Mouse (Mus musculus): ENCODE data around the gene Tcp10c. TPM values are rescaled to one million over a fixed set of nuclear protein-coding genes. Genes with fewer than 3 reads are reported as not detected.
"Not testable (repeated sequence)": the region's sequence is repeated elsewhere in the genome, so short reads cannot be mapped to it uniquely, and the experiment has no call there.

Gene Tcp10c
- polyA plus RNA-seq (2014; fragmentation: Nextera tagmentation; extraction: Ambion mirVana), result not detected in 2 replicates

- 83% methylated on average over 4 of the region's 4 CpGs for whole genome bisulfite sequencing
- not testable (repeated sequence) for H3K9me3 ChIP-seq (ENCODE audit: control insufficient read depth, low read length); H3K27me3 ChIP-seq (ENCODE audit: control insufficient read depth, insufficient read depth, low read length); H3K4me3 ChIP-seq (ENCODE audit: low read depth, low read length); H3K4me2 ChIP-seq (ENCODE audit: low read depth, severe bottlenecking); DNase-seq (ENCODE audit: low spot score); ATAC-seq (ENCODE audit: insufficient number of reproducible peaks, low FRiP score, low TSS enrichment, low read depth); H3K9ac ChIP-seq (ENCODE audit: low read length); H3K4me1 ChIP-seq (ENCODE audit: control insufficient read depth, insufficient read depth, low read length); H3K36me3 ChIP-seq (ENCODE audit: control insufficient read depth, insufficient read depth, low read length); H3K27ac ChIP-seq (replicated peaks; ENCODE audit: low read depth, low read length)
Measured at GRCm38 (mm10) chr17:13354521-13354920, at the start of gene Tcp10c. Gene Tcp10c (plus strand): TSS chr17:13354572.

- not testable (repeated sequence) for H3K27me3 ChIP-seq (ENCODE audit: control insufficient read depth, insufficient read depth, low read length); H3K4me2 ChIP-seq (ENCODE audit: low read depth, severe bottlenecking); H3K4me3 ChIP-seq (ENCODE audit: low read depth, low read length); ATAC-seq (ENCODE audit: insufficient number of reproducible peaks, low FRiP score, low TSS enrichment, low read depth); H3K9me3 ChIP-seq (ENCODE audit: control insufficient read depth, low read length); H3K9ac ChIP-seq (ENCODE audit: low read length); H3K4me1 ChIP-seq (ENCODE audit: control insufficient read depth, insufficient read depth, low read length); H3K27ac ChIP-seq (replicated peaks; ENCODE audit: low read depth, low read length); H3K36me3 ChIP-seq (ENCODE audit: control insufficient read depth, insufficient read depth, low read length); DNase-seq (ENCODE audit: low spot score)
- WGBS, result 85% methylated on average over 5 of the region's 6 CpGs
Measured at GRCm38 (mm10) chr17:13307852-13308251, 46.5 kb upstream of the Tcp10c start.

GRCm38 (mm10) chr17:13308344-13308743 lies 46.0 kb upstream of the Tcp10c start:
- not testable (repeated sequence) for H3K9ac ChIP-seq (ENCODE audit: low read length); ATAC-seq (ENCODE audit: insufficient number of reproducible peaks, low FRiP score, low TSS enrichment, low read depth); H3K27me3 ChIP-seq (ENCODE audit: control insufficient read depth, insufficient read depth, low read length); H3K4me3 ChIP-seq (ENCODE audit: low read depth, low read length); H3K36me3 ChIP-seq (ENCODE audit: control insufficient read depth, insufficient read depth, low read length); DNase-seq (ENCODE audit: low spot score); H3K9me3 ChIP-seq (ENCODE audit: control insufficient read depth, low read length); H3K4me2 ChIP-seq (ENCODE audit: low read depth, severe bottlenecking); H3K4me1 ChIP-seq (ENCODE audit: control insufficient read depth, insufficient read depth, low read length); H3K27ac ChIP-seq (replicated peaks; ENCODE audit: low read depth, low read length)
- WGBS, result 85% methylated on average over 5 of the region's 5 CpGs

GRCm38 (mm10) chr17:13308746-13309145 lies 45.6 kb upstream of the Tcp10c start:
- H3K36me3 ChIP-seq (ENCODE audit: control insufficient read depth, insufficient read depth, low read length); H3K4me2 ChIP-seq (ENCODE audit: low read depth, severe bottlenecking); H3K4me1 ChIP-seq (ENCODE audit: control insufficient read depth, insufficient read depth, low read length); H3K27ac ChIP-seq (replicated peaks; ENCODE audit: low read depth, low read length); ATAC-seq (ENCODE audit: insufficient number of reproducible peaks, low FRiP score, low TSS enrichment, low read depth); DNase-seq (ENCODE audit: low spot score); H3K4me3 ChIP-seq (ENCODE audit: low read depth, low read length); H3K9ac ChIP-seq (ENCODE audit: low read length); H3K9me3 ChIP-seq (ENCODE audit: control insufficient read depth, low read length); H3K27me3 ChIP-seq (ENCODE audit: control insufficient read depth, insufficient read depth, low read length): not testable (repeated sequence)
- 92% methylated on average over 4 of the region's 4 CpGs for WGBS

GRCm38 (mm10) chr17:13309182-13309631 lies 45.2 kb upstream of the Tcp10c start:
- H3K36me3 ChIP-seq (ENCODE audit: control insufficient read depth, insufficient read depth, low read length); H3K27me3 ChIP-seq (ENCODE audit: control insufficient read depth, insufficient read depth, low read length); H3K9ac ChIP-seq (ENCODE audit: low read length); H3K4me2 ChIP-seq (ENCODE audit: low read depth, severe bottlenecking); H3K9me3 ChIP-seq (ENCODE audit: control insufficient read depth, low read length); H3K4me1 ChIP-seq (ENCODE audit: control insufficient read depth, insufficient read depth, low read length); DNase-seq (ENCODE audit: low spot score); H3K4me3 ChIP-seq (ENCODE audit: low read depth, low read length); H3K27ac ChIP-seq (replicated peaks; ENCODE audit: low read depth, low read length): not testable (repeated sequence)
- peak; percentile 31; the same call in 1 of the 2 replicates for ATAC-seq (ENCODE audit: insufficient number of reproducible peaks, low FRiP score, low TSS enrichment, low read depth)
- 88% methylated on average over 10 of the region's 10 CpGs for WGBS

- H3K27me3 ChIP-seq (ENCODE audit: control insufficient read depth, insufficient read depth, low read length); H3K4me1 ChIP-seq (ENCODE audit: control insufficient read depth, insufficient read depth, low read length); ATAC-seq (ENCODE audit: insufficient number of reproducible peaks, low FRiP score, low TSS enrichment, low read depth); DNase-seq (ENCODE audit: low spot score); H3K27ac ChIP-seq (replicated peaks; ENCODE audit: low read depth, low read length); H3K4me3 ChIP-seq (ENCODE audit: low read depth, low read length); H3K4me2 ChIP-seq (ENCODE audit: low read depth, severe bottlenecking); H3K9ac ChIP-seq (ENCODE audit: low read length); H3K36me3 ChIP-seq (ENCODE audit: control insufficient read depth, insufficient read depth, low read length): not testable (repeated sequence)
- WGBS, result 84% methylated on average over 4 of the region's 4 CpGs
- peaks cover 18% of the 10 kb centered on the region for H3K9me3 ChIP-seq (ENCODE audit: control insufficient read depth, low read length)
Measured at GRCm38 (mm10) chr17:13329967-13330366, 24.4 kb upstream of the Tcp10c start.

- DNase-seq (ENCODE audit: low spot score); H3K4me2 ChIP-seq (ENCODE audit: low read depth, severe bottlenecking); H3K36me3 ChIP-seq (ENCODE audit: control insufficient read depth, insufficient read depth, low read length); H3K27me3 ChIP-seq (ENCODE audit: control insufficient read depth, insufficient read depth, low read length); ATAC-seq (ENCODE audit: insufficient number of reproducible peaks, low FRiP score, low TSS enrichment, low read depth); H3K9ac ChIP-seq (ENCODE audit: low read length); H3K4me1 ChIP-seq (ENCODE audit: control insufficient read depth, insufficient read depth, low read length); H3K4me3 ChIP-seq (ENCODE audit: low read depth, low read length); H3K27ac ChIP-seq (replicated peaks; ENCODE audit: low read depth, low read length): not testable (repeated sequence)
- H3K9me3 ChIP-seq (ENCODE audit: control insufficient read depth, low read length), result peaks cover 18% of the 10 kb centered on the region
- WGBS, result 92% methylated on average over 3 of the region's 4 CpGs
Measured at GRCm38 (mm10) chr17:13331179-13331578, 23.2 kb upstream of the Tcp10c start.

GRCm38 (mm10) chr17:13332496-13332895 lies 21.9 kb upstream of the Tcp10c start:
- H3K4me2 ChIP-seq (ENCODE audit: low read depth, severe bottlenecking); H3K27me3 ChIP-seq (ENCODE audit: control insufficient read depth, insufficient read depth, low read length); ATAC-seq (ENCODE audit: insufficient number of reproducible peaks, low FRiP score, low TSS enrichment, low read depth); H3K36me3 ChIP-seq (ENCODE audit: control insufficient read depth, insufficient read depth, low read length); H3K4me1 ChIP-seq (ENCODE audit: control insufficient read depth, insufficient read depth, low read length); DNase-seq (ENCODE audit: low spot score); H3K4me3 ChIP-seq (ENCODE audit: low read depth, low read length); H3K27ac ChIP-seq (replicated peaks; ENCODE audit: low read depth, low read length); H3K9ac ChIP-seq (ENCODE audit: low read length): not testable (repeated sequence)
- 87% methylated on average over 8 of the region's 8 CpGs for WGBS
- H3K9me3 ChIP-seq (ENCODE audit: control insufficient read depth, low read length), result peaks cover 18% of the 10 kb centered on the region
